ENCODE assay signal across 11 mouse cellular contexts in the genomic region with DNA sequence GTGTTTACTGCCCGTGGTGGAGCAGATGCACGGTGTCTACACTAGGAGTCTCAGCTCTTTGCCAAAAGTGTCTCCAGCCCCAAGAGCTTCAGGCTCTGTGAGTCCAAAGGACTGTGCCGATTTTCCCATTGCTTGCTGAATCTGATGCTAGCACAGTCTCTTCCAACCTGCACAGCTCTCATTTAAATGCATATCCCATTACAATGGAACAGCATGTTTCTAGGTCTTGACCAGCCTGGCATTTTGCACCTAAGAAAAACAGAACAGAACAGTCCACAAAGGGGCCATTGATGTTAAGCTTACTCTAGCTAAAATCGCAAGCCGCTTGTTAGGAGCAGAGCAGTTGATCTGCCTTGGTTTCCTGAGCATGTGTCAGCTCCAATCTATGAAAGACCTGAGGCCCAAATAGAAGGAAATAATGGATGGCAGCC.
DNase-seq lines count a peak whose midpoint lies in the region; ATAC-seq lines count a peak whose summit lies in the region.
"Had no signal": no experiment of that assay in that cellular context is flagged by ENCODE, and none has a peak within 500 bp of the region (broad histone marks: within the 10 kb centered on the region; RNA-seq: fewer than 3 reads in every experiment).

No protein-coding gene starts in this region.

- no peak overlapping the region for H3K9ac ChIP-seq in hindbrain, embryonic 11.5 days (ENCODE audit: low read depth, low read length)
- H3K9ac ChIP-seq in forebrain, embryonic 14.5 days (ENCODE audit: low read length): no peak overlapping the region
- no peak overlapping the region for H3K9ac ChIP-seq in midbrain, embryonic 15.5 days
- H3K9ac ChIP-seq: liver, embryonic 13.5 days had no signal

- DNase-seq in hindbrain, embryonic 11.5 days (ENCODE audit: low spot score): peak; percentile 17
- DNase-seq in hindbrain, embryonic 10.5 days (ENCODE audit: low spot score): no peak
- peak; percentile 65 for DNase-seq in embryo, embryonic 10 days (ENCODE audit: low spot score)
- DNase-seq in forebrain, embryonic 14.5 days (ENCODE audit: low spot score): peak; percentile 72
- DNase-seq in adipocyte (ENCODE audit: low spot score): no peak
- no peak for DNase-seq in adrenal gland, postnatal 14 days
- DNase-seq: liver, embryonic 13.5 days had no signal

- no peaks in the 10 kb centered on the region for H3K27me3 ChIP-seq in hindbrain, embryonic 11.5 days (ENCODE audit: control insufficient read depth, insufficient read depth, low read length)
- no peaks in the 10 kb centered on the region for H3K27me3 ChIP-seq in hindbrain, embryonic 10.5 days (ENCODE audit: insufficient read depth, poor library complexity, severe bottlenecking)
- H3K27me3 ChIP-seq in forebrain, embryonic 14.5 days (replicated peaks; ENCODE audit: control insufficient read depth, insufficient read depth, low read length): no peaks in the 10 kb centered on the region
- peaks cover 6% of the 10 kb centered on the region for H3K27me3 ChIP-seq in midbrain, embryonic 15.5 days (replicated peaks)
- H3K27me3 ChIP-seq: CH12.LX; liver, embryonic 13.5 days had no signal

- H3K27ac ChIP-seq in hindbrain, embryonic 11.5 days (ENCODE audit: low read depth, low read length): no peak overlapping the region
- no peak overlapping the region for H3K27ac ChIP-seq in hindbrain, embryonic 10.5 days
- no peak overlapping the region; the same call in 1 of the 2 replicates for H3K27ac ChIP-seq in forebrain, embryonic 14.5 days (ENCODE audit: low read depth, low read length)
- H3K27ac ChIP-seq in midbrain, embryonic 15.5 days: 0 out of 2 replicates have a peak overlapping the region, but pooled peaks have one; percentile 18
- H3K27ac ChIP-seq: liver, embryonic 13.5 days; macrophage had no signal

- H3K4me1 ChIP-seq in hindbrain, embryonic 11.5 days (replicated peaks; ENCODE audit: control insufficient read depth, insufficient read depth, low read length): no peaks in the 10 kb centered on the region
- peaks cover 17% of the 10 kb centered on the region for H3K4me1 ChIP-seq in hindbrain, embryonic 10.5 days (replicated peaks)
- peaks cover 9% of the 10 kb centered on the region for H3K4me1 ChIP-seq in forebrain, embryonic 14.5 days (ENCODE audit: control insufficient read depth, insufficient read depth, low read length)
- peaks cover 11% of the 10 kb centered on the region for H3K4me1 ChIP-seq in midbrain, embryonic 15.5 days
- H3K4me1 ChIP-seq: liver, embryonic 13.5 days had no signal

- ATAC-seq in hindbrain, embryonic 11.5 days (ENCODE audit: low FRiP score): peak; percentile 35; the same call in 1 of the 2 replicates
- peak; percentile 78 for ATAC-seq in forebrain, embryonic 14.5 days
- peak; percentile 79 for ATAC-seq in midbrain, embryonic 15.5 days (replicated peaks)
- ATAC-seq: inflammation-experienced regulatory T-cells, adult 6 months had no signal

- H3K4me2 ChIP-seq in hindbrain, embryonic 11.5 days (replicated peaks; ENCODE audit: low read depth, low read length): no peak overlapping the region
- H3K4me2 ChIP-seq in forebrain, embryonic 14.5 days (ENCODE audit: low read length): peak overlapping the region; percentile 16; the same call in 1 of the 2 replicates
- H3K4me2 ChIP-seq in midbrain, embryonic 15.5 days: peak overlapping the region; percentile 19; the same call in 1 of the 2 replicates
- H3K4me2 ChIP-seq: liver, embryonic 13.5 days had no signal

- no peak overlapping the region for H3K4me3 ChIP-seq in hindbrain, embryonic 11.5 days (ENCODE audit: low read depth, low read length)
- H3K4me3 ChIP-seq in hindbrain, embryonic 10.5 days: no peak overlapping the region
- no peak overlapping the region for H3K4me3 ChIP-seq in forebrain, embryonic 14.5 days (ENCODE audit: low read depth, low read length)
- no peak overlapping the region for H3K4me3 ChIP-seq in midbrain, embryonic 15.5 days
- H3K4me3 ChIP-seq: liver, embryonic 13.5 days had no signal

- no peaks in the 10 kb centered on the region for H3K36me3 ChIP-seq in hindbrain, embryonic 11.5 days (ENCODE audit: control insufficient read depth, insufficient read depth, low read length)
- H3K36me3 ChIP-seq in hindbrain, embryonic 10.5 days: no peaks in the 10 kb centered on the region
- H3K36me3 ChIP-seq in forebrain, embryonic 14.5 days (ENCODE audit: control insufficient read depth, insufficient read depth, low read length): no peaks in the 10 kb centered on the region
- no peaks in the 10 kb centered on the region for H3K36me3 ChIP-seq in midbrain, embryonic 15.5 days (replicated peaks)
- H3K36me3 ChIP-seq: liver, embryonic 13.5 days had no signal

- 25% methylated on average over 5 of the region's 5 CpGs for WGBS in hindbrain, embryonic 11.5 days
- 19% methylated on average over 5 of the region's 5 CpGs for WGBS in hindbrain, embryonic 10.5 days
- WGBS in forebrain, embryonic 14.5 days: 5% methylated on average over 5 of the region's 5 CpGs
- 7% methylated on average over 5 of the region's 5 CpGs for WGBS in midbrain, embryonic 15.5 days

- no peaks in the 10 kb centered on the region for H3K9me3 ChIP-seq in hindbrain, embryonic 11.5 days (ENCODE audit: control insufficient read depth, low read length)
- H3K9me3 ChIP-seq in hindbrain, embryonic 10.5 days: no peaks in the 10 kb centered on the region
- no peaks in the 10 kb centered on the region for H3K9me3 ChIP-seq in forebrain, embryonic 14.5 days (replicated peaks; ENCODE audit: control insufficient read depth, low read length)
- H3K9me3 ChIP-seq in midbrain, embryonic 15.5 days: no peaks in the 10 kb centered on the region
- H3K9me3 ChIP-seq: liver, embryonic 13.5 days had no signal

Comparison
In these comparisons a context has a peak if more than half of its experiments do, and no peak if none do; other contexts are left out.
1. DNase-seq: peak in hindbrain, embryonic 11.5 days (single experiment), embryo, embryonic 10 days (single experiment) and forebrain, embryonic 14.5 days (single experiment); none in hindbrain, embryonic 10.5 days (single experiment), adipocyte (single experiment) and adrenal gland, postnatal 14 days (single experiment).
2. Peak in every context shown above with its lines, with median percentiles within 50 percentile points of each other: ATAC-seq.